Mouse (Mus musculus) MEL (cell line): ENCODE results near the gene Ganc. TPM values are rescaled to one million over a fixed set of nuclear protein-coding genes. Genes with fewer than 3 reads are reported as not detected.

Experiments used
- DNase-seq: peaks from one replicate; pipeline ENCODE4 v3.0.0; 2011; ENCODE audit warnings: low read depth, low spot score
- H3K27ac ChIP-seq: 2 replicates; pipeline ENCODE4 v1.5.1; 2012; ENCODE audit warnings: low read depth, mild to moderate bottlenecking, control low read depth, low read length, moderate library complexity; ENCODE audit not compliant: control insufficient read depth
- H3K27me3 ChIP-seq, 2 experiments: fragments of 150-350 bp in 1 of 2; sonication (generic) in 1 of 2; 2 replicates each; pipeline ENCODE4 v1.6.1; 2012; ENCODE audit warnings: low read length in 2 of 2, mild to moderate bottlenecking in 2 of 2, improper control_type of control experiment in 1 of 2, moderate library complexity in 1 of 2; ENCODE audit not compliant: insufficient read depth in 2 of 2, control insufficient read depth in 1 of 2
- H3K36me3 ChIP-seq, 2 experiments: 2 replicates each; pipeline ENCODE4 v1.6.1; 2012 to 2014; ENCODE audit warnings: low read length in 2 of 2, improper control_type of control experiment in 1 of 2, inconsistent platforms in 1 of 2, mild to moderate bottlenecking in 1 of 2; ENCODE audit not compliant: insufficient read depth in 2 of 2, control insufficient read depth in 1 of 2
- H3K4me1 ChIP-seq, 2 experiments: fragments of 150-350 bp in 1 of 2; sonication (generic) in 1 of 2; 2 replicates each; pipeline ENCODE4 v1.6.1; 2012; ENCODE audit warnings: low read length in 2 of 2, improper control_type of control experiment in 1 of 2, mild to moderate bottlenecking in 1 of 2; ENCODE audit not compliant: insufficient read depth in 2 of 2, control insufficient read depth in 1 of 2
- H3K4me3 ChIP-seq, 2 experiments: fragments of 150-350 bp in 1 of 2; sonication (generic) in 1 of 2; 2 replicates each; pipeline ENCODE4 v1.5.1; 2012; ENCODE audit warnings: low read depth in 2 of 2, low read length in 2 of 2, mild to moderate bottlenecking in 2 of 2, moderate library complexity in 2 of 2, control low read depth in 1 of 2, improper control_type of control experiment in 1 of 2; ENCODE audit not compliant: control insufficient read depth in 1 of 2, insufficient read depth in 1 of 2
- H3K79me2 ChIP-seq: 2 replicates; pipeline ENCODE4 v1.6.1; 2012; ENCODE audit warnings: mild to moderate bottlenecking, low read length, moderate library complexity; ENCODE audit not compliant: control insufficient read depth, poor library complexity, insufficient read depth
- H3K9ac ChIP-seq: 2 replicates; pipeline ENCODE4 v1.6.1; 2012; ENCODE audit warnings: low read depth, mild to moderate bottlenecking, control low read depth, low read length, moderate library complexity; ENCODE audit not compliant: control insufficient read depth, poor library complexity, severe bottlenecking
- H3K9me3 ChIP-seq: fragments of 150-350 bp; sonication (generic); replicated peaks from 2 replicates; pipeline ENCODE4 v1.6.1; 2012; ENCODE audit warnings: mild to moderate bottlenecking, low read length, improper control_type of control experiment, moderate library complexity; ENCODE audit not compliant: insufficient read depth
- BHLHE40 ChIP-seq: IDR thresholded peaks from 2 replicates; pipeline ENCODE4 v1.6.1; 2012; ENCODE audit warnings: low read depth, mild to moderate bottlenecking, inconsistent platforms, low read length, improper control_type of control experiment, borderline replicate concordance
- CHD2 ChIP-seq: IDR thresholded peaks from 2 replicates; pipeline ENCODE4 v1.6.1; 2011; ENCODE audit warnings: low read length, improper control_type of control experiment
- E2F4 ChIP-seq: IDR thresholded peaks from 2 replicates; pipeline ENCODE4 v1.6.1; 2011; ENCODE audit warnings: low read depth, low read length, improper control_type of control experiment, borderline replicate concordance
- ELF1 ChIP-seq: IDR thresholded peaks from 2 replicates; pipeline ENCODE4 v1.6.1; 2014; ENCODE audit warnings: low read depth, mild to moderate bottlenecking, inconsistent platforms, low read length, improper control_type of control experiment, moderate library complexity
- ETS1 ChIP-seq: IDR thresholded peaks from 2 replicates; pipeline ENCODE4 v1.6.1; 2012; ENCODE audit warnings: low read depth, mild to moderate bottlenecking, inconsistent platforms, low read length, improper control_type of control experiment, moderate library complexity
- GABPA ChIP-seq: IDR thresholded peaks from 2 replicates; pipeline ENCODE4 v1.6.1; 2012; ENCODE audit warnings: low read depth, mild to moderate bottlenecking, inconsistent platforms, low read length, improper control_type of control experiment, moderate library complexity
- GATA1 ChIP-seq: IDR thresholded peaks from 2 replicates; pipeline ENCODE4 v1.6.1; 2011; ENCODE audit warnings: low read depth, low read length, improper control_type of control experiment
- HCFC1 ChIP-seq: IDR thresholded peaks from 2 replicates; pipeline ENCODE4 v1.6.1; 2012; ENCODE audit warnings: low read depth, mild to moderate bottlenecking, inconsistent platforms, low read length, improper control_type of control experiment, moderate library complexity
- KAT2A ChIP-seq: conservative IDR thresholded peaks from 2 replicates; pipeline ENCODE4 v1.6.1; 2012; ENCODE audit warnings: low read depth, low read length, improper control_type of control experiment, inconsistent platforms
- MXI1 ChIP-seq: IDR thresholded peaks from 2 replicates; pipeline ENCODE4 v1.6.1; 2011; ENCODE audit warnings: mild to moderate bottlenecking, low read depth, low read length, improper control_type of control experiment
- MYB ChIP-seq: IDR thresholded peaks from 2 replicates; pipeline ENCODE4 v1.6.1; 2011; ENCODE audit warnings: mild to moderate bottlenecking, low read depth, low read length, improper control_type of control experiment
- NELFE ChIP-seq: IDR thresholded peaks from 2 replicates; pipeline ENCODE4 v1.6.1; 2011; ENCODE audit warnings: low read depth, low read length, improper control_type of control experiment
- NRF1 ChIP-seq: IDR thresholded peaks from 2 replicates; pipeline ENCODE4 v1.6.1; 2014; ENCODE audit warnings: low read depth, mild to moderate bottlenecking, inconsistent platforms, low read length, improper control_type of control experiment, moderate library complexity; ENCODE audit not compliant: poor library complexity, insufficient read depth, severe bottlenecking
- POLR2A ChIP-seq, 2 experiments: IDR thresholded peaks; 2 replicates each; pipeline ENCODE4 v1.6.1; 2011 to 2012; ENCODE audit warnings: low read length in 2 of 2, mild to moderate bottlenecking in 2 of 2, control low read depth in 1 of 2, improper control_type of control experiment in 1 of 2, low read depth in 1 of 2, moderate library complexity in 1 of 2; ENCODE audit not compliant: control insufficient read depth in 1 of 2, insufficient read depth in 1 of 2, poor library complexity in 1 of 2
- POLR2AphosphoS2 ChIP-seq: IDR thresholded peaks from 2 replicates; pipeline ENCODE4 v1.6.1; 2011; ENCODE audit warnings: low read length, improper control_type of control experiment
- RAD21 ChIP-seq: IDR thresholded peaks from 2 replicates; pipeline ENCODE4 v1.6.1; 2011; ENCODE audit warnings: mild to moderate bottlenecking, low read depth, low read length, improper control_type of control experiment
- SMC3 ChIP-seq: IDR thresholded peaks from 2 replicates; pipeline ENCODE4 v1.6.1; 2011; ENCODE audit warnings: low read depth, low read length, improper control_type of control experiment
- TAL1 ChIP-seq: IDR thresholded peaks from 2 replicates; pipeline ENCODE4 v1.6.1; 2012; ENCODE audit warnings: mild to moderate bottlenecking, inconsistent platforms, low read length, moderate library complexity, mixed read lengths
- UBTF ChIP-seq: IDR thresholded peaks from 2 replicates; pipeline ENCODE4 v1.6.1; 2012; ENCODE audit warnings: low read depth, mild to moderate bottlenecking, inconsistent platforms, low read length, improper control_type of control experiment, moderate library complexity, borderline replicate concordance; ENCODE audit not compliant: insufficient read depth
- USF1 ChIP-seq: IDR thresholded peaks from 2 replicates; pipeline ENCODE4 v1.6.1; 2014; ENCODE audit warnings: low read depth, mild to moderate bottlenecking, inconsistent platforms, low read length, improper control_type of control experiment, moderate library complexity
- USF2 ChIP-seq, 2 experiments: IDR thresholded peaks; 2 replicates each; pipeline ENCODE4 v1.6.1; 2011 to 2012; ENCODE audit warnings: improper control_type of control experiment in 2 of 2, low read length in 2 of 2, borderline replicate concordance in 1 of 2, inconsistent platforms in 1 of 2, low read depth in 1 of 2, mild to moderate bottlenecking in 1 of 2; ENCODE audit not compliant: insufficient read depth in 1 of 2
- ZKSCAN1 ChIP-seq: IDR thresholded peaks from 2 replicates; pipeline ENCODE4 v1.6.1; 2012; ENCODE audit warnings: low read depth, mild to moderate bottlenecking, inconsistent platforms, low read length, improper control_type of control experiment, moderate library complexity
- ZMIZ1 ChIP-seq: IDR thresholded peaks from 2 replicates; pipeline ENCODE4 v1.6.1; 2012; ENCODE audit warnings: low read depth, mild to moderate bottlenecking, inconsistent platforms, low read length, improper control_type of control experiment, moderate library complexity
- ZNF384 ChIP-seq: IDR thresholded peaks from 2 replicates; pipeline ENCODE4 v1.6.1; 2012; ENCODE audit warnings: low read depth, mild to moderate bottlenecking, inconsistent platforms, low read length, improper control_type of control experiment
- polyA plus RNA-seq, 2 experiments: library from polyadenylated mRNA; stranded (reverse) in 1 of 2; unstranded in 1 of 2; fragments of >175 nt in 1 of 2; fragments of >200 nt in 1 of 2; gene quantifications; 2 replicates each; pipeline versions ENCODE4 v1.2.1 to v1.2.4; 2012; ENCODE audit warnings: low replicate concordance in 2 of 2, low read depth in 1 of 2; ENCODE audit not compliant: insufficient read length in 2 of 2, insufficient read depth in 1 of 2, missing spikeins in 1 of 2
- total RNA-seq: library from RNA; depleted of rRNA; stranded (reverse); fragments of 300-350 nt; gene quantifications from 2 replicates; pipeline ENCODE4 v1.2.3, GENCODE M21; 2012

Gene Ganc
- total and polyA plus RNA-seq, 3 experiments, result 3.1 to 4.4 TPM; not detected in 1

DNA sequence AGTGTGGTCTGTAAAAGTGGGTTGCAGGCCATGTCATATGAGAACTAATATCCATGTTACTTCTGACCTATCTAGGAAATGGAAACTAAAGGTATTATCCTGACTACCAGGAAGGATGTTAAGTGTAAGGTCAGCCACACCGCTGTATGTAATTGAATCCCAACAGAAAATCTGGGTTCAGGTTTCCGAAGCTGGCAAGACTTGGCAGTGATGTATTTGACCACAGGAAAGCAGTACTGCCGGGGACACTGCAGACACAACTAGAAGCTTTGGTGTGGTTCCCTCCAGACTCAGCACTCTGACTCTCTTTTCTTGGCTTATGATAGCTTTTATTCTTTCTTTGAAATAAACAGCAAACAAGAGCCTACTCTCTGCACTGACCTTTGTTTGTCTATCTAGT lies 37.2 kb upstream of the Ganc start:
- H3K36me3 ChIP-seq, result peaks cover 2 to 10% of the 10 kb centered on the region in 2 experiments; a peak in 2 of 4 replicates
- no peak overlapping the region for H3K9ac ChIP-seq
- TF ChIP-seq MXI1 (no peak), MYB (no peak), ZNF384 (no peak), POLR2AphosphoS2 (no peak)
- TF ChIP-seq, all 39 proteins: peak for 0
- no peak overlapping the region for H3K4me3 ChIP-seq
- H3K9me3 ChIP-seq, result no peaks in the 10 kb centered on the region
- H3K27ac ChIP-seq, result no peak overlapping the region
- no peaks in the 10 kb centered on the region for H3K27me3 ChIP-seq
- no peaks in the 10 kb centered on the region for H3K79me2 ChIP-seq
- no peak for DNase-seq
- no peaks in the 10 kb centered on the region for H3K4me1 ChIP-seq

DNA sequence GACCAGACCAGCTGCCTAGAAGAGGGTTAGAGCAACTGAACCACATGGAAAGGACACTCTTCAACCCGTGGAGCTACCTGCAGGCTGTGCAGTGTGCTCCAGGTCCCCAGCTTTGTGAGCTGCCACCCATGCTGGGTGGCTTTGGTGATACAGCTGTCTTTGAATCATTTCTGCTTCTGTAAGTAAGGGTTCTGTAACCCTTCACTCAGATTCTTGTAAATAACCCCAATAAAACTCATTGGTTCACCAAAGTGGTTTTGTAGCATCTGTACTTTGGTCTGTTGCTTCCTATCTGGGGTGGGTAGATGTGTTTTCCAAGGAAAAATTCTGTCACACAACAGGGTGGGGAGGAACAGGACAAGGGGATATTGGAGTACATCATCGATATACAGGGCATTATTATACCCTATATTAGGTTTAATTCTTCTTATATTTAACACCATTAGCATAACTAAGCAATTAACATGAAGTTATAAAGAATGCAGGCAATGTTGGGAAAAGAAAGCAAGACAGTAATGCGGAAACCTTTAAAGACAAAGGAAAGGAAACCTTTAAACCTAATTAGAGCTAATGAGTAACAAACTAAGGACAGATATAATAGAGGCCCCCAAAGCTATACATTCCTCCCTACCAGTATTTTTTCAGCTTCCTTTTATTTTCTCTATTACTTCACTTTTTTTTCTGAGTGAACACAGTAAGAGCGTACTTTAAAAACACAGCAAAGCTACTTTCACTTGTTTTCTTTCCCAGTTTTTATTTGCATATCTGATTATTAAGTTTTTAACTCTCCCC lies 36.1 kb upstream of the Ganc start:
- Histone ChIP-seq H3K27ac (no peak overlapping the region), H3K4me1 (no peaks in the 10 kb centered on the region), H3K4me3 (no peak overlapping the region), H3K36me3 (peaks cover 2 to 7% of the 10 kb centered on the region in 2 experiments; a peak in 2 of 4 replicates), H3K9ac (no peak overlapping the region), H3K27me3 (no peaks in the 10 kb centered on the region), H3K79me2 (no peaks in the 10 kb centered on the region)
- TF ChIP-seq USF1 (no peak), SMC3 (no peak), E2F4 (no peak), BHLHE40 (no peak), UBTF (no peak)
- TF ChIP-seq, all 39 proteins: peak for 0
- no peaks in the 10 kb centered on the region for H3K9me3 ChIP-seq
- no peak for DNase-seq

DNA sequence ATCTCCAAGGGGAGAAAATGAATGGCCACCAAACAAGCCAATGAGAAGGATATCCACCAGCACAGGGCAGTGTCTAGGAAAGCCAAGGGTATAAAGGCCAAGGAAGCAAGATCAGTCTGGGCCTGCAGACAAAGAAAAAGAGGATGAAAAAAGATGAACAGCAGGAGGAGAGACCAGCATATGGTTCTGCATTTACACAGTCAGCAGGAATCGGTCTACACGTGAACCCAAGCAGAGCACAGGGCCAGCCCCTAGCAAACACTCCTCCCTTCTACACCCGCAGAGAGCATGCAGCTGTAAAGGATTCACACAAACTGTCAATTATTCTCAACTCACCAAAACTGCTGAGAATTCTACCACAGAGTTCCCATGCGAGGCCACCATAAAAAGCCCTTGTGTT lies 29.8 kb upstream of the Ganc start:
- no peaks in the 10 kb centered on the region for H3K4me1 ChIP-seq
- H3K9me3 ChIP-seq, result no peaks in the 10 kb centered on the region
- no peak overlapping the region for H3K27ac ChIP-seq
- no peaks in the 10 kb centered on the region for H3K79me2 ChIP-seq
- no peak for TF ChIP-seq ZMIZ1
- TF ChIP-seq RAD21, result no peak
- TF ChIP-seq NELFE, result no peak
- no peak for TF ChIP-seq ZKSCAN1
- no peak for TF ChIP-seq ETS1
- TF ChIP-seq CHD2, result no peak
- no peak for TF ChIP-seq GABPA
- TF ChIP-seq TAL1, result no peak
- no peak for TF ChIP-seq GATA1
- TF ChIP-seq KAT2A, result no peak
- no peak for TF ChIP-seq HCFC1
- TF ChIP-seq ELF1, result no peak
- TF ChIP-seq ZNF384, result no peak
- no peak for TF ChIP-seq USF1
- TF ChIP-seq USF2 (IDR thresholded peaks at IDR 0.05; ENCODE audit: borderline replicate concordance in 1 of 2, insufficient read depth in 1 of 2, low read depth in 1 of 2, low read length in 2 of 2), result no peak
- TF ChIP-seq NRF1, result no peak
- TF ChIP-seq POLR2A (IDR thresholded peaks at IDR 0.05; ENCODE audit: control insufficient read depth in 1 of 2, insufficient read depth in 1 of 2, low read depth in 1 of 2, low read length in 2 of 2, poor library complexity in 1 of 2), result no peak
- TF ChIP-seq E2F4, result no peak
- TF ChIP-seq SMC3, result no peak
- H3K9ac ChIP-seq, result no peak overlapping the region
- no peaks in the 10 kb centered on the region for H3K27me3 ChIP-seq
- H3K36me3 ChIP-seq, result peaks cover 2 to 12% of the 10 kb centered on the region in 2 experiments; a peak in 2 of 4 replicates
- H3K4me3 ChIP-seq, result no peak overlapping the region
- no peak for DNase-seq
